Mouse (Mus musculus) neural tube, embryonic 15.5 days (tissue): ENCODE measurements around the gene Ncr1. TPM values are rescaled to one million over a fixed set of nuclear protein-coding genes. Genes with fewer than 3 reads are reported as not detected.
"Not testable (repeated sequence)": the region's sequence is repeated elsewhere in the genome, so short reads cannot be mapped to it uniquely, and the experiment has no call there.

Experiments
- ATAC-seq: fragments of 200-750 bp; cut with Nextera tagmentation; 2 replicates; pipeline ENCODE4 v1.8.0; 2017; ENCODE audit warnings: mild to moderate bottlenecking, moderate TSS enrichment, moderate library complexity; ENCODE audit not compliant: low FRiP score
- H3K27ac ChIP-seq: fragments of 300-500 bp; sonication (generic); replicated peaks from 2 replicates; pipeline ENCODE4 v1.5.1; 2015; ENCODE audit warnings: mild to moderate bottlenecking, inconsistent platforms
- H3K27me3 ChIP-seq: fragments of 300-500 bp; sonication (generic); replicated peaks from 2 replicates; pipeline ENCODE4 v1.6.1; 2015; ENCODE audit warnings: inconsistent platforms
- H3K36me3 ChIP-seq: fragments of 300-500 bp; sonication (generic); 2 replicates; pipeline ENCODE4 v1.6.1; 2015; ENCODE audit warnings: inconsistent platforms
- H3K4me1 ChIP-seq: fragments of 300-500 bp; sonication (generic); 2 replicates; pipeline ENCODE4 v1.6.1; 2015; ENCODE audit warnings: inconsistent platforms
- H3K4me2 ChIP-seq: fragments of 300-500 bp; sonication (generic); 2 replicates; pipeline ENCODE4 v1.6.1; 2015; ENCODE audit warnings: inconsistent platforms, mild to moderate bottlenecking, moderate library complexity
- H3K4me3 ChIP-seq: fragments of 300-500 bp; sonication (generic); replicated peaks from 2 replicates; pipeline ENCODE4 v1.5.1; 2015; ENCODE audit warnings: mild to moderate bottlenecking, inconsistent platforms
- H3K9ac ChIP-seq: fragments of 300-500 bp; sonication (generic); replicated peaks from 2 replicates; pipeline ENCODE4 v1.6.1; 2015; ENCODE audit warnings: mild to moderate bottlenecking, inconsistent platforms
- H3K9me3 ChIP-seq: fragments of 300-500 bp; sonication (generic); replicated peaks from 2 replicates; pipeline ENCODE4 v1.6.1; 2016; ENCODE audit warnings: inconsistent platforms
- WGBS: fragments of 180-500 bp; shearing (Covaris S2); methylation state at CpG from one replicate; pipeline ENCODE4 v1.1.7; 2015; ENCODE audit warnings: mixed read lengths; 5-methylcytosine and 5-hydroxymethylcytosine counted together
- microRNA-seq: library from miRNA; unstranded; fragments of <30 nt; microRNA quantifications from one replicate; pipeline ENCODE4, GENCODE M21; 2017
- polyA plus RNA-seq: library from polyadenylated mRNA; unstranded; fragments of >200 nt; fragmentation: Nextera tagmentation; extraction: Ambion mirVana; gene quantifications from 2 replicates; pipeline ENCODE4 v1.2.1, GENCODE M21; 2015

Gene Ncr1
- polyA plus RNA-seq: 0.19 TPM in 1 of 2 replicates, not detected in the other

- H3K36me3 ChIP-seq: no peaks in the 10 kb centered on the region
- no peak within 1 kb of the TSS for H3K4me3 ChIP-seq
- no peaks in the 10 kb centered on the region for H3K9me3 ChIP-seq
- H3K4me1 ChIP-seq: no peaks in the 10 kb centered on the region
- no peak within 1 kb of the TSS for H3K4me2 ChIP-seq
- no peak for ATAC-seq
- no peaks in the 10 kb centered on the region for H3K27me3 ChIP-seq
- no peak within 1 kb of the TSS for H3K27ac ChIP-seq
- H3K9ac ChIP-seq: no peak within 1 kb of the TSS
Measured at GRCm38 (mm10) chr7:4337509-4337908, at the start of gene Ncr1. TSS of gene Ncr1 (plus strand) at chr7:4337724.

GRCm38 (mm10) chr7:4292638-4293037, 44.9 kb upstream of the Ncr1 start:
- H3K9ac ChIP-seq: no peak overlapping the region
- H3K9me3 ChIP-seq: no peaks in the 10 kb centered on the region
- H3K4me1 ChIP-seq: no peaks in the 10 kb centered on the region
- 78% methylated on average over 5 of the region's 5 CpGs for WGBS
- H3K27me3 ChIP-seq: no peaks in the 10 kb centered on the region
- no peak overlapping the region for H3K4me2 ChIP-seq
- no peak overlapping the region for H3K4me3 ChIP-seq
- no peak for ATAC-seq
- H3K36me3 ChIP-seq: no peaks in the 10 kb centered on the region
- H3K27ac ChIP-seq: no peak overlapping the region

GRCm38 (mm10) chr7:4297189-4297588, 40.3 kb upstream of the Ncr1 start:
- Histone ChIP-seq H3K9me3 (no peaks in the 10 kb centered on the region), H3K27ac (no peak overlapping the region), H3K4me2 (no peak overlapping the region), H3K4me1 (no peaks in the 10 kb centered on the region), H3K36me3 (no peaks in the 10 kb centered on the region), H3K27me3 (no peaks in the 10 kb centered on the region), H3K4me3 (no peak overlapping the region), H3K9ac (no peak overlapping the region)
- WGBS: 66% methylated on average over 1 of the region's 1 CpGs
- ATAC-seq: no peak

GRCm38 (mm10) chr7:4300166-4300565, 37.4 kb upstream of the Ncr1 start:
- no peaks in the 10 kb centered on the region for H3K27me3 ChIP-seq
- H3K4me2 ChIP-seq: no peak overlapping the region
- no peak for ATAC-seq
- H3K36me3 ChIP-seq: no peaks in the 10 kb centered on the region
- H3K27ac ChIP-seq: no peak overlapping the region
- no peaks in the 10 kb centered on the region for H3K9me3 ChIP-seq
- H3K4me1 ChIP-seq: no peaks in the 10 kb centered on the region
- no peak overlapping the region for H3K4me3 ChIP-seq
- no peak overlapping the region for H3K9ac ChIP-seq

- no peaks in the 10 kb centered on the region for H3K4me1 ChIP-seq
- no peak overlapping the region for H3K4me3 ChIP-seq
- ATAC-seq: no peak
- no peaks in the 10 kb centered on the region for H3K27me3 ChIP-seq
- H3K4me2 ChIP-seq: no peak overlapping the region
- no peaks in the 10 kb centered on the region for H3K36me3 ChIP-seq
- H3K9me3 ChIP-seq: no peaks in the 10 kb centered on the region
- H3K9ac ChIP-seq: no peak overlapping the region
- H3K27ac ChIP-seq: no peak overlapping the region
- 93% methylated on average over 1 of the region's 1 CpGs for WGBS
Measured at GRCm38 (mm10) chr7:4303457-4303856, 34.1 kb upstream of the Ncr1 start.

GRCm38 (mm10) chr7:4313109-4313508, 24.4 kb upstream of the Ncr1 start:
- H3K9ac ChIP-seq, H3K27ac ChIP-seq, H3K4me3 ChIP-seq, H3K4me1 ChIP-seq, H3K4me2 ChIP-seq, H3K9me3 ChIP-seq, ATAC-seq, H3K36me3 ChIP-seq, H3K27me3 ChIP-seq: not testable (repeated sequence)
- WGBS: 90% methylated on average over 2 of the region's 2 CpGs

GRCm38 (mm10) chr7:4313531-4313930, 24.0 kb upstream of the Ncr1 start:
- H3K9me3 ChIP-seq, H3K4me3 ChIP-seq, H3K36me3 ChIP-seq, H3K4me2 ChIP-seq, H3K27me3 ChIP-seq, H3K27ac ChIP-seq, H3K9ac ChIP-seq, H3K4me1 ChIP-seq, ATAC-seq: not testable (repeated sequence)
- WGBS: 81% methylated on average over 3 of the region's 3 CpGs

- H3K4me1 ChIP-seq: no peaks in the 10 kb centered on the region
- 77% methylated on average over 2 of the region's 2 CpGs for WGBS
- H3K27me3 ChIP-seq: no peaks in the 10 kb centered on the region
- no peak overlapping the region for H3K4me2 ChIP-seq
- ATAC-seq: no peak
- H3K9ac ChIP-seq: no peak overlapping the region
- H3K36me3 ChIP-seq: no peaks in the 10 kb centered on the region
- no peaks in the 10 kb centered on the region for H3K9me3 ChIP-seq
- no peak overlapping the region for H3K27ac ChIP-seq
- no peak overlapping the region for H3K4me3 ChIP-seq
Measured at GRCm38 (mm10) chr7:4323301-4323700, 14.2 kb upstream of the Ncr1 start.

- H3K27ac ChIP-seq: no peak overlapping the region
- H3K9ac ChIP-seq: no peak overlapping the region
- no peaks in the 10 kb centered on the region for H3K36me3 ChIP-seq
- no peaks in the 10 kb centered on the region for H3K4me1 ChIP-seq
- ATAC-seq: no peak
- no peak overlapping the region for H3K4me2 ChIP-seq
- H3K4me3 ChIP-seq: no peak overlapping the region
- no peaks in the 10 kb centered on the region for H3K27me3 ChIP-seq
- 78% methylated on average over 7 of the region's 7 CpGs for WGBS
- H3K9me3 ChIP-seq: no peaks in the 10 kb centered on the region
Measured at GRCm38 (mm10) chr7:4373521-4373920, 36.0 kb downstream of the Ncr1 start.

Small RNAs within 50 kb of the gene (microRNA-seq; reads per million reads assigned to microRNA genes)
- gene Gm24752 (not detected), gene Gm25349 (not detected)

Other genes with a start within 250 kb of the Ncr1 start
- 127 and 155 TPM in 2 replicates for gene Ttyh1, start 218.3 kb upstream of the Ncr1 start, polyA plus RNA-seq
- gene Leng8, start 200.7 kb upstream of the Ncr1 start, polyA plus RNA-seq: 71.3 and 77.4 TPM in 2 replicates
- 6.6 TPM in 2 replicates for gene Leng9, start 187.3 kb upstream of the Ncr1 start, polyA plus RNA-seq
- gene Cdc42ep5, start 172.9 kb upstream of the Ncr1 start, polyA plus RNA-seq: 7.9 and 15.5 TPM in 2 replicates
- gene Lilra5, start 100.0 kb upstream of the Ncr1 start, polyA plus RNA-seq: 0.14 TPM in 1 of 2 replicates, not detected in the other
- gene Gp6, start 60.0 kb downstream of the Ncr1 start, polyA plus RNA-seq: 0.08 TPM in 1 of 2 replicates, not detected in the other
- gene Rdh13, start 107.9 kb downstream of the Ncr1 start, polyA plus RNA-seq: 38.2 and 41.9 TPM in 2 replicates
- 13.1 and 14.1 TPM in 2 replicates for gene Eps8l1, start 123.0 kb downstream of the Ncr1 start, polyA plus RNA-seq
- gene Ppp1r12c, start 164.0 kb downstream of the Ncr1 start, polyA plus RNA-seq: 38.8 and 44.6 TPM in 2 replicates
- gene Tnnt1, start 178.7 kb downstream of the Ncr1 start, polyA plus RNA-seq: 22.8 and 29.5 TPM in 2 replicates
- gene Tnni3, start 186.5 kb downstream of the Ncr1 start, polyA plus RNA-seq: 1.8 and 2.4 TPM in 2 replicates
- 1.8 and 2.1 TPM in 2 replicates for gene Dnaaf3, start 194.7 kb downstream of the Ncr1 start, polyA plus RNA-seq
- 77.0 and 94.1 TPM in 2 replicates for gene Syt5, start 209.8 kb downstream of the Ncr1 start, polyA plus RNA-seq